Mouse (Mus musculus): ENCODE measurements around the gene Trpv1. TPM values are rescaled to one million over a fixed set of nuclear protein-coding genes. Genes with fewer than 3 reads are reported as not detected.

Trpv1 gene
- 0.26 TPM in 1 of 2 replicates, not detected in the other for polyA plus RNA-seq (2016; fragmentation: Nextera tagmentation; extraction: Ambion mirVana)

- WGBS: 90% methylated on average over 5 of the region's 5 CpGs
- Histone ChIP-seq H3K27ac (no peak within 1 kb of the TSS), H3K4me1 (peaks cover 3% of the 10 kb centered on the region; the same call in 1 of the 2 replicates), H3K4me3 (no peak within 1 kb of the TSS), H3K27me3 (ENCODE audit: low read depth, poor library complexity, severe bottlenecking) (no peaks in the 10 kb centered on the region), H3K36me3 (no peaks in the 10 kb centered on the region), H3K9me3 (replicated peaks) (no peaks in the 10 kb centered on the region; the same call in 1 of the 2 replicates)
- no peak for DNase-seq (ENCODE audit: low spot score)
These were observed at the start of gene Trpv1 for GRCm38 (mm10) chr11:73233992-73234391. TSS of gene Trpv1 (plus strand) at chr11:73234292.

- H3K36me3 ChIP-seq: peaks cover 84% of the 10 kb centered on the region
- no peak overlapping the region for H3K4me3 ChIP-seq
- H3K27ac ChIP-seq: no peak overlapping the region
- no peaks in the 10 kb centered on the region for H3K4me1 ChIP-seq
- DNase-seq (ENCODE audit: low spot score): no peak
- H3K9me3 ChIP-seq (replicated peaks): no peaks in the 10 kb centered on the region
- no peaks in the 10 kb centered on the region for H3K27me3 ChIP-seq (ENCODE audit: low read depth, poor library complexity, severe bottlenecking)
- 95% methylated on average over 10 of the region's 10 CpGs for WGBS
These were observed 48.0 kb upstream of the Trpv1 start for GRCm38 (mm10) chr11:73185872-73186615.

GRCm38 (mm10) chr11:73187231-73187630, 46.9 kb upstream of the Trpv1 start:
- Histone ChIP-seq H3K4me1 (no peaks in the 10 kb centered on the region), H3K36me3 (peaks cover 91% of the 10 kb centered on the region), H3K27ac (no peak overlapping the region), H3K27me3 (ENCODE audit: low read depth, poor library complexity, severe bottlenecking) (no peaks in the 10 kb centered on the region), H3K4me3 (no peak overlapping the region), H3K9me3 (replicated peaks) (no peaks in the 10 kb centered on the region)
- WGBS: 90% methylated on average over 6 of the region's 6 CpGs
- DNase-seq (ENCODE audit: low spot score): no peak

- DNase-seq (ENCODE audit: low spot score): no peak
- H3K4me3 ChIP-seq: no peak overlapping the region
- peaks cover 4% of the 10 kb centered on the region; the same call in 1 of the 2 replicates for H3K4me1 ChIP-seq
- no peak overlapping the region for H3K27ac ChIP-seq
- 82% methylated on average over 6 of the region's 6 CpGs for WGBS
- no peaks in the 10 kb centered on the region for H3K27me3 ChIP-seq (ENCODE audit: low read depth, poor library complexity, severe bottlenecking)
- H3K36me3 ChIP-seq: peaks cover 46% of the 10 kb centered on the region
- no peaks in the 10 kb centered on the region for H3K9me3 ChIP-seq (replicated peaks)
These were observed 41.0 kb upstream of the Trpv1 start for GRCm38 (mm10) chr11:73193047-73193446.

GRCm38 (mm10) chr11:73194444-73194843, 39.6 kb upstream of the Trpv1 start:
- DNase-seq (ENCODE audit: low spot score): no peak

GRCm38 (mm10) chr11:73198190-73198589, 35.9 kb upstream of the Trpv1 start:
- DNase-seq (ENCODE audit: low spot score): no peak
- H3K4me1 ChIP-seq: peaks cover 17% of the 10 kb centered on the region
- no peak overlapping the region for H3K27ac ChIP-seq
- WGBS: 3% methylated on average over 1 of the region's 1 CpGs
- H3K36me3 ChIP-seq: 0 out of 2 replicates have a peak, but pooled peaks cover 5% of the 10 kb centered on the region
- H3K27me3 ChIP-seq (ENCODE audit: low read depth, poor library complexity, severe bottlenecking): no peaks in the 10 kb centered on the region; the same call in 1 of the 2 replicates
- no peaks in the 10 kb centered on the region for H3K9me3 ChIP-seq (replicated peaks)
- H3K4me3 ChIP-seq: peak overlapping the region; percentile 67

More at GRCm38 (mm10) chr11:73194444-73194843, 39.6 kb upstream of the Trpv1 start:
- Histone ChIP-seq H3K27me3 (ENCODE audit: low read depth, poor library complexity, severe bottlenecking) (no peaks in the 10 kb centered on the region), H3K27ac (no peak overlapping the region), H3K9me3 (replicated peaks) (no peaks in the 10 kb centered on the region), H3K4me3 (no peak overlapping the region), H3K36me3 (peaks cover 35% of the 10 kb centered on the region), H3K4me1 (peaks cover 11% of the 10 kb centered on the region)
- 80% methylated on average over 2 of the region's 2 CpGs for WGBS

- Histone ChIP-seq H3K36me3 (0 out of 2 replicates have a peak, but pooled peaks cover 5% of the 10 kb centered on the region), H3K27ac (peak within 1 kb of the TSS; percentile 63; the same call in 1 of the 2 replicates), H3K4me3 (peak within 1 kb of the TSS; percentile 67), H3K9me3 (replicated peaks) (no peaks in the 10 kb centered on the region), H3K27me3 (ENCODE audit: low read depth, poor library complexity, severe bottlenecking) (no peaks in the 10 kb centered on the region; the same call in 1 of the 2 replicates), H3K4me1 (peaks cover 17% of the 10 kb centered on the region)
- peak; percentile 86 for DNase-seq (ENCODE audit: low spot score)
- WGBS: 2% methylated on average over 22 of the region's 22 CpGs
These were observed 35.4 kb upstream of the Trpv1 start, which contains the start of gene Ctns for GRCm38 (mm10) chr11:73198603-73199229. TSS of gene Ctns (minus strand) at chr11:73199042.

- under 1% methylated on average over 32 of the region's 32 CpGs for WGBS
- Histone ChIP-seq H3K27me3 (ENCODE audit: low read depth, poor library complexity, severe bottlenecking) (no peaks in the 10 kb centered on the region; the same call in 1 of the 2 replicates), H3K36me3 (0 out of 2 replicates have a peak, but pooled peaks cover 5% of the 10 kb centered on the region), H3K4me1 (peaks cover 17% of the 10 kb centered on the region), H3K4me3 (peak within 1 kb of the TSS; percentile 67), H3K27ac (peak within 1 kb of the TSS; percentile 63; the same call in 1 of the 2 replicates), H3K9me3 (replicated peaks) (no peaks in the 10 kb centered on the region)
- peak; percentile 90 for DNase-seq (ENCODE audit: low spot score)
These were observed 34.8 kb upstream of the Trpv1 start, which contains the start of gene Shpk for GRCm38 (mm10) chr11:73199230-73199712. TSS of gene Shpk (plus strand) at chr11:73199460.

GRCm38 (mm10) chr11:73199879-73200278, 34.2 kb upstream of the Trpv1 start:
- 5% methylated on average over 12 of the region's 12 CpGs for WGBS
- peak overlapping the region; percentile 63; the same call in 1 of the 2 replicates for H3K27ac ChIP-seq

GRCm38 (mm10) chr11:73201021-73201420, 33.1 kb upstream of the Trpv1 start:
- Histone ChIP-seq H3K27me3 (ENCODE audit: low read depth, poor library complexity, severe bottlenecking) (no peaks in the 10 kb centered on the region; the same call in 1 of the 2 replicates), H3K4me1 (peaks cover 17% of the 10 kb centered on the region), H3K9me3 (replicated peaks) (no peaks in the 10 kb centered on the region), H3K36me3 (no peaks in the 10 kb centered on the region), H3K27ac (no peak overlapping the region), H3K4me3 (no peak overlapping the region)
- DNase-seq (ENCODE audit: low spot score): no peak
- 73% methylated on average over 2 of the region's 2 CpGs for WGBS

More at GRCm38 (mm10) chr11:73199879-73200278, 34.2 kb upstream of the Trpv1 start:
- DNase-seq (ENCODE audit: low spot score): no peak
- peaks cover 17% of the 10 kb centered on the region for H3K4me1 ChIP-seq
- H3K9me3 ChIP-seq (replicated peaks): no peaks in the 10 kb centered on the region
- H3K27me3 ChIP-seq (ENCODE audit: low read depth, poor library complexity, severe bottlenecking): no peaks in the 10 kb centered on the region; the same call in 1 of the 2 replicates
- H3K36me3 ChIP-seq: 0 out of 2 replicates have a peak, but pooled peaks cover 5% of the 10 kb centered on the region
- H3K4me3 ChIP-seq: peak overlapping the region; percentile 67

- Histone ChIP-seq H3K4me1 (peaks cover 17% of the 10 kb centered on the region), H3K36me3 (no peaks in the 10 kb centered on the region)
- 38% methylated on average over 4 of the region's 4 CpGs for WGBS
These were observed 32.5 kb upstream of the Trpv1 start for GRCm38 (mm10) chr11:73201597-73201996.

GRCm38 (mm10) chr11:73203895-73204294, 30.2 kb upstream of the Trpv1 start:
- Histone ChIP-seq H3K27ac (no peak overlapping the region), H3K9me3 (replicated peaks) (no peaks in the 10 kb centered on the region), H3K4me1 (peaks cover 6% of the 10 kb centered on the region), H3K4me3 (no peak overlapping the region), H3K27me3 (ENCODE audit: low read depth, poor library complexity, severe bottlenecking) (no peaks in the 10 kb centered on the region; the same call in 1 of the 2 replicates), H3K36me3 (no peaks in the 10 kb centered on the region)
- 87% methylated on average over 8 of the region's 8 CpGs for WGBS
- no peak for DNase-seq (ENCODE audit: low spot score)

More at GRCm38 (mm10) chr11:73201597-73201996, 32.5 kb upstream of the Trpv1 start:
- no peak for DNase-seq (ENCODE audit: low spot score)
- H3K27me3 ChIP-seq (ENCODE audit: low read depth, poor library complexity, severe bottlenecking): no peaks in the 10 kb centered on the region; the same call in 1 of the 2 replicates
- H3K27ac ChIP-seq: no peak overlapping the region
- no peaks in the 10 kb centered on the region for H3K9me3 ChIP-seq (replicated peaks)
- no peak overlapping the region for H3K4me3 ChIP-seq

Data from limb, embryonic 10.5 days (tissue).